Comparison of ENCODE assay signal across 17 mouse cellular contexts in genomic region chr13:69487108-69487507, GRCm38 (mm10). TPM values are rescaled to one million over a fixed set of nuclear protein-coding genes. Genes with fewer than 3 reads are reported as not detected.
DNase-seq lines count a peak whose midpoint lies in the region; ATAC-seq and TF ChIP-seq lines count a peak whose summit lies in the region.
"Had no signal": no experiment of that assay in that cellular context is flagged by ENCODE, and none has a peak within 500 bp of the region (broad histone marks: within the 10 kb centered on the region; RNA-seq: fewer than 3 reads in every experiment).

No protein-coding gene starts in this region.

- no peak for ATAC-seq in cerebellum, adult (ENCODE audit: insufficient number of reproducible peaks, low FRiP score, low TSS enrichment)
- no peak for ATAC-seq in hindbrain, embryonic 14.5 days (ENCODE audit: low FRiP score)
- ATAC-seq in hindbrain, embryonic 16.5 days = no peak
- ATAC-seq in lung, embryonic 16.5 days (ENCODE audit: low read depth) = peak; percentile 59
- peak; percentile 12; the same call in 1 of the 2 replicates for ATAC-seq in G1E (ENCODE audit: extremely low read depth, insufficient number of reproducible peaks, low FRiP score, poor library complexity, severe bottlenecking)

- H3K4me2 ChIP-seq in hindbrain, embryonic 14.5 days (replicated peaks) = peak overlapping the region; percentile 53; the same call in 1 of the 2 replicates
- H3K4me2 ChIP-seq in hindbrain, embryonic 16.5 days (ENCODE audit: low read length) = no peak overlapping the region
- H3K4me2 ChIP-seq in lung, embryonic 16.5 days (ENCODE audit: low read depth, low read length) = peak overlapping the region; percentile 52; the same call in 1 of the 2 replicates

- no peak overlapping the region for H3K9ac ChIP-seq in hindbrain, embryonic 14.5 days
- no peak overlapping the region for H3K9ac ChIP-seq in hindbrain, embryonic 16.5 days (ENCODE audit: low read depth, low read length)
- H3K9ac ChIP-seq in lung, embryonic 16.5 days (ENCODE audit: low read length) = no peak overlapping the region
- H3K9ac ChIP-seq: liver, embryonic 14.5 days had no signal

- peaks cover 59% of the 10 kb centered on the region for H3K27me3 ChIP-seq in hindbrain, embryonic 14.5 days (ENCODE audit: control insufficient read depth, insufficient read depth, low read length)
- peaks cover 7% of the 10 kb centered on the region for H3K27me3 ChIP-seq in hindbrain, embryonic 16.5 days (replicated peaks; ENCODE audit: control insufficient read depth, insufficient read depth, low read length)
- peaks cover 26% of the 10 kb centered on the region for H3K27me3 ChIP-seq in lung, embryonic 16.5 days (ENCODE audit: control insufficient read depth, insufficient read depth, low read depth, low read length)
- peaks cover 17% of the 10 kb centered on the region for H3K27me3 ChIP-seq in G1E (ENCODE audit: insufficient read depth, low read length)

- peak; percentile 1 for DNase-seq in cerebellum, adult 9-11 months
- DNase-seq in hindbrain, embryonic 14.5 days (ENCODE audit: low spot score) = no peak
- DNase-seq in lung, postnatal 10 days = no peak
- DNase-seq in G1E (ENCODE audit: low spot score) = no peak
- no peak for DNase-seq in ovary, adult 18-20 months (ENCODE audit: low spot score)
- DNase-seq: cerebellum, adult 11 months; cerebellum, postnatal 25 days; forebrain, postnatal 0 days; heart, adult 18-20 months; heart, postnatal 14 days; thymus, adult 2 months had no signal

- H3K4me3 ChIP-seq in hindbrain, embryonic 14.5 days (replicated peaks; ENCODE audit: low read length) = no peak overlapping the region
- H3K4me3 ChIP-seq in hindbrain, embryonic 16.5 days (ENCODE audit: low read length) = no peak overlapping the region
- H3K4me3 ChIP-seq in lung, embryonic 16.5 days (ENCODE audit: low read length) = no peak overlapping the region
- no peak overlapping the region for H3K4me3 ChIP-seq in G1E (ENCODE audit: low read depth, low read length)
- H3K4me3 ChIP-seq: myocyte had no signal

- 86% methylated on average over 7 of the region's 7 CpGs for WGBS in hindbrain, embryonic 14.5 days
- 88% methylated on average over 7 of the region's 7 CpGs for WGBS in hindbrain, embryonic 16.5 days
- WGBS in lung, embryonic 16.5 days = 50% methylated on average over 7 of the region's 7 CpGs

- H3K27ac ChIP-seq in hindbrain, embryonic 14.5 days = no peak overlapping the region
- H3K27ac ChIP-seq in hindbrain, embryonic 16.5 days (ENCODE audit: low read depth, low read length) = no peak overlapping the region
- H3K27ac ChIP-seq in lung, embryonic 16.5 days (ENCODE audit: low read length) = no peak overlapping the region
- H3K27ac ChIP-seq: limb, embryonic 13.5 days; liver, embryonic 14.5 days had no signal

- no peaks in the 10 kb centered on the region for H3K36me3 ChIP-seq in hindbrain, embryonic 14.5 days (replicated peaks; ENCODE audit: control insufficient read depth, insufficient read depth)
- no peaks in the 10 kb centered on the region for H3K36me3 ChIP-seq in hindbrain, embryonic 16.5 days (ENCODE audit: control insufficient read depth, insufficient read depth, low read length)
- no peaks in the 10 kb centered on the region for H3K36me3 ChIP-seq in lung, embryonic 16.5 days (ENCODE audit: control insufficient read depth, insufficient read depth, low read length)
- no peaks in the 10 kb centered on the region for H3K36me3 ChIP-seq in G1E (replicated peaks)
- H3K36me3 ChIP-seq: limb, embryonic 13.5 days had no signal

- TF ChIP-seq CTCF in G1E (IDR thresholded peaks at IDR 0.05; ENCODE audit: low read depth, low read length) = no peak

- peaks cover 13% of the 10 kb centered on the region; the same call in 1 of the 2 replicates for H3K4me1 ChIP-seq in hindbrain, embryonic 14.5 days (replicated peaks; ENCODE audit: control insufficient read depth, insufficient read depth, low read length)
- peaks cover 4% of the 10 kb centered on the region for H3K4me1 ChIP-seq in hindbrain, embryonic 16.5 days (ENCODE audit: control insufficient read depth, insufficient read depth, low read depth, low read length)
- peaks cover 26% of the 10 kb centered on the region for H3K4me1 ChIP-seq in lung, embryonic 16.5 days (replicated peaks; ENCODE audit: control insufficient read depth, insufficient read depth, low read length)
- no peaks in the 10 kb centered on the region for H3K4me1 ChIP-seq in G1E (ENCODE audit: insufficient read depth, low read depth, low read length)

- no peaks in the 10 kb centered on the region for H3K9me3 ChIP-seq in hindbrain, embryonic 14.5 days (ENCODE audit: control insufficient read depth, low read length)
- H3K9me3 ChIP-seq in hindbrain, embryonic 16.5 days (ENCODE audit: control insufficient read depth, low read length) = no peaks in the 10 kb centered on the region
- no peaks in the 10 kb centered on the region for H3K9me3 ChIP-seq in lung, embryonic 16.5 days (ENCODE audit: control insufficient read depth, low read length)
- H3K9me3 ChIP-seq in G1E (replicated peaks) = no peaks in the 10 kb centered on the region
- H3K9me3 ChIP-seq: limb, embryonic 13.5 days had no signal

RNA-seq across cellular contexts. Expression of gene Nsun2, which starts 46.4 kb away (rescaled TPM):
- 73.3 and 86.6 TPM in 2 replicates for polyA plus RNA-seq in hindbrain, embryonic 14.5 days (2014; fragmentation: Nextera tagmentation; extraction: Ambion mirVana)
- polyA plus RNA-seq in hindbrain, embryonic 16.5 days (2015; fragmentation: Nextera tagmentation; extraction: Ambion mirVana) = 73.8 and 77.7 TPM in 2 replicates
- polyA plus RNA-seq in lung, embryonic 16.5 days (2015; fragmentation: Nextera tagmentation; extraction: Ambion mirVana) = 86.6 and 89.2 TPM in 2 replicates
- total RNA-seq in G1E (2014; fragmentation: Nextera tagmentation) (152 and 180 TPM in 2 replicates), G1E (2017) (219 and 231 TPM in 2 replicates)
- polyA plus RNA-seq in G1E (2012) = 144 and 175 TPM in 2 replicates

RNA-seq across cellular contexts. Expression of gene Tent4a, which starts 47.3 kb away (rescaled TPM):
- 8.9 and 9.3 TPM in 2 replicates for polyA plus RNA-seq in hindbrain, embryonic 14.5 days (2014; fragmentation: Nextera tagmentation; extraction: Ambion mirVana)
- polyA plus RNA-seq in hindbrain, embryonic 16.5 days (2015; fragmentation: Nextera tagmentation; extraction: Ambion mirVana) = 5.7 and 6.4 TPM in 2 replicates
- 5.0 and 5.1 TPM in 2 replicates for polyA plus RNA-seq in lung, embryonic 16.5 days (2015; fragmentation: Nextera tagmentation; extraction: Ambion mirVana)
- total RNA-seq in G1E (2014; fragmentation: Nextera tagmentation) = 9.9 and 10.3 TPM in 2 replicates
- total RNA-seq in G1E (2017) = 8.4 and 9.5 TPM in 2 replicates
- 7.7 and 8.0 TPM in 2 replicates for polyA plus RNA-seq in G1E (2012)

Comparison
In these comparisons a context has a peak if more than half of its experiments do, and no peak if none do; other contexts are left out.
1. ATAC-seq: peak in lung, embryonic 16.5 days (single experiment) and G1E (single experiment); none in cerebellum, adult (single experiment), hindbrain, embryonic 14.5 days (single experiment) and hindbrain, embryonic 16.5 days (single experiment).